Mouse (Mus musculus) embryonic fibroblast, embryonic 13.5 days (primary cell): ENCODE results near the gene Alg6. TPM values are rescaled to one million over a fixed set of nuclear protein-coding genes. Genes with fewer than 3 reads are reported as not detected.

Experiments used
- H3K27ac ChIP-seq: 2 replicates; pipeline ENCODE4 v1.5.1; 2012; ENCODE audit warnings: low read length, control low read depth, inconsistent platforms; ENCODE audit not compliant: insufficient read depth
- H3K4me1 ChIP-seq: 2 replicates; pipeline ENCODE4 v1.6.1; 2011; ENCODE audit warnings: low read length; ENCODE audit not compliant: control insufficient read depth, insufficient read depth
- H3K4me3 ChIP-seq: 2 replicates; pipeline ENCODE4 v1.5.1; 2011; ENCODE audit warnings: mild to moderate bottlenecking, control low read depth, low read length; ENCODE audit not compliant: insufficient read depth
- CTCF ChIP-seq: IDR thresholded peaks from 2 replicates; pipeline ENCODE4 v1.5.1; 2011; ENCODE audit warnings: mild to moderate bottlenecking, control low read depth, low read length, moderate library complexity, borderline replicate concordance; ENCODE audit not compliant: insufficient read depth
- POLR2A ChIP-seq: IDR thresholded peaks from 2 replicates; pipeline ENCODE4 v1.6.1; 2011; ENCODE audit warnings: low read depth, mild to moderate bottlenecking, control low read depth, low read length, moderate library complexity
- polyA plus RNA-seq: library from polyadenylated mRNA; stranded (reverse); fragments of >200 nt; gene quantifications from 2 replicates; pipeline ENCODE4 v1.2.4, GENCODE M21; 2011; ENCODE audit warnings: low read depth; ENCODE audit not compliant: missing spikeins, insufficient read length

The Alg6 gene
- polyA plus RNA-seq = 10.9 and 14.6 TPM in 2 replicates

DNA sequence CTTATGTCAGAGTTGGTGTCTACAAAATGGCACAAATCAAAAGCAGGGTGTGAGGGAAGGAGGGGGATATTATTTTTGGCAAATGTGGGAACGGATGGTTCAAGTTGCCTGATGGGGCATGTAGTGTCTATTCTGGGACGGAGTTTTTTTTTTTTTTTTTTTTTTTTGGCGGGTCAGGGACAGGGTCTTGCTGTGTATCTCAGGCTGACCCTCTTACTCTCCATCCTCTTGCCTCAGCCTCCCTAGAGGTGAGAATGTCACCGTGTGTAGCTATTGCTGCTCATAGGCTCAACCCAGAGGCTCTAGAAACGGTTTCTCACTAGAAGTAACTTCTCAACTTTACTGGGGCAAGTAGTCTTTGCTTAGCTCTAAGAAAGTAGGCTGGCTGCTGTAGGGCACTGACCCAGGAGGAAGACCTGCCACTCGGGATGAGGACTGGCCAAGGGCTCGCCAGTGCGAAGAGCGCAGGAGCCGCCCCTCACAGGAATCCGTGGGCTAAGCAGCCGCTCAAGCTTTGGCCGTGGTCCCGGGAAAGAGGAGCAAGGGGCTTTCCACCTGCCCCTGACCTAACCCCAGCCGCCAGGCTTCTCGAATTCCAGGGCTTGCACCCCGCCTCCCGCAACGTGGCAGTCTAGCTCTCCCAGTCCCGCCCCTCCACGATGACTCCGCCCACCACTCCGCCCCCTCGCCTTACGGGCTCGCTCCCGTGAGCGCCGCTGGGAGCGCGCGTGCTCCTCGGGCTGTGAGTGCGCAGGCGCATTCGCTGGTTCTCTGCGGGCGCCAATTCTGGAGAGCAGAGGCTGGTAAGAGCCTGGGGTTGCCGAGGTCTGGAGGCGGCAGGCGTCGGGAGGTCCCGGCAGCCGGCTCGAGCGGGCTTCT lies at the start of gene Alg6:
Alg6 (plus strand) TSS at position 761 of the 879 bp plus-strand sequence.
- Histone ChIP-seq H3K27ac (peak within 1 kb of the TSS; percentile 50; the same call in 1 of the 2 replicates), H3K4me1 (no peaks in the 10 kb centered on the region), H3K4me3 (peak within 1 kb of the TSS; percentile 59)
- TF ChIP-seq POLR2A (peak; percentile 68), CTCF (no peak)

DNA sequence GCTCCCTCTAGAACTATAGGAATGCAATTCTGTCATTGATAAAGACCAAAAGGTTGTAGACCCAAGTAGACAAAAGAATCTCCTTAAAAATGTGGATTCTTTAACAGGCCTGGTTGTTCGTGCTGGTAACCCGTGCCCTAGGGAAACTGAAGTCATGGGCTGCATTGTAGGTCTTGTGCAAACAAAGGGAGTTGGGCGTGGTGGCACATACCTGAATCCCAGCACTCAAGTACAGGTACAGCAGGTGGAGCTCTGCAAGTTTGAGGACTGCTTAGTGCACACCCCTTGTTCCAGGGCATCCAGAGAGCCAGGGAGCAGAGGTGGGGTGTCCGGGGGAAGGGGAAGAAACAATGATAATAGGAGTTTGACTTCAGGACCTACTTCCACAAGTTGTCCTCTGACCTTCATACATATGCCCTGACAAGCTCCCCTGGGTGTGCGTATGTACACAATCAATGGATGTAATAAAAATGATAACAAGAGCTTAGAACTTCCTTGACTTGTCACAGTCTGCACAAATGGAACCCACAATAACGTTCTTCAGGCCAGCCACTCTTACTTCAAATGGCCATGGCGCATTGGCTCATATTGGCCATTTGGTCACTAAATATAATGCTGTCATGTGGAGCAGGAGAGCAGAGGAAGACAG lies 45.1 kb upstream of the Alg6 start:
- Histone ChIP-seq H3K4me3 (no peak overlapping the region), H3K4me1 (no peaks in the 10 kb centered on the region), H3K27ac (no peak overlapping the region)
- TF ChIP-seq CTCF = no peak
- TF ChIP-seq POLR2A = no peak

GRCm38 (mm10) chr4:99675191-99675590 lies 40.3 kb upstream of the Alg6 start:
- no peak overlapping the region for H3K27ac ChIP-seq
- no peaks in the 10 kb centered on the region for H3K4me1 ChIP-seq
- TF ChIP-seq POLR2A = no peak
- no peak for TF ChIP-seq CTCF
- H3K4me3 ChIP-seq = no peak overlapping the region

DNA sequence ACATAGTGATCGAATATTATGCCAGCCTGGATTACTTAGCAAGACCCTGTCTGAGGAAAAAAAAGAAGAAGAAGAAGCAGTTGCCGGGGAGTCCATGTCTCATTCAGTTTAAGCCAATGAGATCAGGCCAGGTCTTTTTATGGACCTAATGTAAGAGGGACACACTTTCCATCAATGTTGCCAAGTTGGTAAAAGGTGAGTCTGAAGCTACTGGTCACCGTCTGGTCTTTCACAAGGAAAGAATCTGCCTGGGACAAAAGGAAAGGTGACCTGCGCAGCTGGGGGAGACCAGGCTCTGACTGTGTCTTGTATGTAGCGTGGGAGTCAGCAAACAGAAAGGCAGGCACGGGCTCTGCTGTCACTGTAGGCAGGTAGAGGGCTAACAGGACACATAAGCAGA lies 31.5 kb upstream of the Alg6 start:
- no peak overlapping the region for H3K4me3 ChIP-seq
- H3K27ac ChIP-seq = no peak overlapping the region
- no peaks in the 10 kb centered on the region for H3K4me1 ChIP-seq
- no peak for TF ChIP-seq CTCF
- TF ChIP-seq POLR2A = no peak

GRCm38 (mm10) chr4:99686308-99686707 lies 29.2 kb upstream of the Alg6 start:
- TF ChIP-seq CTCF (no peak), POLR2A (no peak)
- Histone ChIP-seq H3K4me1 (no peaks in the 10 kb centered on the region), H3K27ac (no peak overlapping the region), H3K4me3 (no peak overlapping the region)

DNA sequence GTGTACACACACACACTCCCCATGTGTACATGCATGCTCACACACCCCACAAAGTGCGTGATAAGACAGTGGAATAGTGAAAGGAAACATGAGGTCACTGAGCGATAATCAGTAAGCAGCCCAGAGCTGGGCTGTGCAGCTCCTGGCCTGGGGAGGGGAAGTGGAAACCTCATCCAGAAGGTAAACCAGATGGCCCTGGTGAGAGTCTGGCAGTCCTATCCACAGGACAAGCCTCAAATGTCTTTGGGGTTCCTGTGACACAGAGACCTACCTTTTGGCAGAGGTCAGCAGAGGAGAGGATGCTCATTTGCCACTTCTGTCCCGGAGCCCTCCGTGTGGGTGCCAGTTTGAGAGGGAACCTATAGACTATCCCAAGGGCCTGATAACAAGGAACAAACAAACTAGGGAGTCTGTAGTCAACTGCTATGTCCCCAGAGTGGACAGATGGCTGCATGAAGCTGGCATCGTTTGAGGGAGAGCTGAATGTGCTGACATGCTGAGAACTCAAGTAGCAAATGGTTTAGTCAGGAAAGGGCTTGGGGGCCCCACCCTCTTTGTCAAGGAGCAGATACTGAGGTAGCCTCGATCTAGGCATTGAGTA lies 2.8 kb upstream of the Alg6 start:
- Histone ChIP-seq H3K4me1 (no peaks in the 10 kb centered on the region), H3K27ac (no peak overlapping the region), H3K4me3 (no peak overlapping the region)
- TF ChIP-seq CTCF (no peak), POLR2A (no peak)

GRCm38 (mm10) chr4:99713971-99714370 lies 1.5 kb upstream of the Alg6 start:
- Histone ChIP-seq H3K27ac (no peak overlapping the region), H3K4me1 (no peaks in the 10 kb centered on the region), H3K4me3 (no peak overlapping the region)
- no peak for TF ChIP-seq CTCF
- TF ChIP-seq POLR2A = no peak

- no peak overlapping the region for H3K27ac ChIP-seq
- no peaks in the 10 kb centered on the region for H3K4me1 ChIP-seq
- peak overlapping the region; percentile 59 for H3K4me3 ChIP-seq
- no peak for TF ChIP-seq CTCF
- TF ChIP-seq POLR2A = no peak
Measured at GRCm38 (mm10) chr4:99715783-99716416, 436 bp downstream of the Alg6 start.

DNA sequence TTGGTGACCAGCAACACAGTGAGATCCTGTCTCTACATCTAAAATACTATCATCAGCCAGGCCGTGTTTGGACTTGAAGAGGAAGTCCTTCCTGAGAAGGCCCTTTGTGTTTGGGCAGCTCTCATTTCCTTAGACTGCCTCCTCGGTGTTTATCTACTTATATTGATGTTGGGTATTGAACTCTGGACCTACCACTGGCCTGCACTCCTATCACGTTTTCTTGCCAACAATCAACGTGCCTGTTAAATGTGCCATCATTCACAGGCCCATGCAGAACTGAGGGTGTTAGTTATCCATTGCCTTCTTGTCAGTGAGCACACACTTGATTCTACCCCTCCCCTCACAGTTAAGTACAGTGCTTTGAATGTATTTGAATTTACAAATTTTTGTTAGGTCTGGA lies 2.4 kb downstream of the Alg6 start:
- TF ChIP-seq CTCF = no peak
- TF ChIP-seq POLR2A = no peak
- H3K4me1 ChIP-seq = no peaks in the 10 kb centered on the region
- no peak overlapping the region for H3K27ac ChIP-seq
- H3K4me3 ChIP-seq = no peak overlapping the region

GRCm38 (mm10) chr4:99724331-99724730 lies 8.9 kb downstream of the Alg6 start:
- H3K4me3 ChIP-seq = no peak overlapping the region
- no peaks in the 10 kb centered on the region for H3K4me1 ChIP-seq
- no peak overlapping the region for H3K27ac ChIP-seq
- no peak for TF ChIP-seq POLR2A
- TF ChIP-seq CTCF = no peak
